ENCODE assay signal across 10 mouse cellular contexts in genomic region chr15:25715218-25715995, GRCm38 (mm10).
DNase-seq lines count a peak whose midpoint lies in the region; ATAC-seq and TF ChIP-seq lines count a peak whose summit lies in the region.
"Had no signal": no experiment of that assay in that cellular context is flagged by ENCODE, and none has a peak within 500 bp of the region (broad histone marks: within the 10 kb centered on the region; RNA-seq: fewer than 3 reads in every experiment).

No protein-coding gene starts in this region.

- no peak overlapping the region for H3K4me2 ChIP-seq in intestine, postnatal 0 days (replicated peaks; ENCODE audit: low read depth)
- no peak overlapping the region for H3K4me2 ChIP-seq in lung, embryonic 16.5 days (ENCODE audit: low read depth, low read length)
- H3K4me2 ChIP-seq: neural tube, embryonic 12.5 days had no signal

- no peaks in the 10 kb centered on the region for H3K27me3 ChIP-seq in cerebellum, adult 2 months (ENCODE audit: control insufficient read depth, insufficient read depth, low read length)
- no peaks in the 10 kb centered on the region for H3K27me3 ChIP-seq in intestine, postnatal 0 days (replicated peaks; ENCODE audit: control insufficient read depth, insufficient read depth, low read length)
- no peaks in the 10 kb centered on the region for H3K27me3 ChIP-seq in lung, embryonic 16.5 days (ENCODE audit: control insufficient read depth, insufficient read depth, low read depth, low read length)
- H3K27me3 ChIP-seq: neural tube, embryonic 12.5 days had no signal

- H3K4me3 ChIP-seq in cerebellum, adult 2 months (replicated peaks; ENCODE audit: insufficient read depth, low read depth, low read length) = no peak overlapping the region
- H3K4me3 ChIP-seq in intestine, postnatal 0 days (ENCODE audit: low read depth, low read length) = no peak overlapping the region
- H3K4me3 ChIP-seq in lung, embryonic 16.5 days (ENCODE audit: low read length) = no peak overlapping the region
- H3K4me3 ChIP-seq: gastrocnemius, adult 2 months; neural tube, embryonic 12.5 days had no signal

- peak; percentile 72 for DNase-seq in brain, embryonic 14.5 days (ENCODE audit: low read depth)
- peak; percentile 83 to 92 for DNase-seq in cerebellum, adult 2 months
- no peak for DNase-seq in gastrocnemius, postnatal 14 days
- DNase-seq in spleen, adult 18-20 months = no peak
- DNase-seq in right cerebral cortex, postnatal 14 days = no peak
- DNase-seq in frontal cortex, postnatal 14 days (ENCODE audit: low spot score in 2 of 2) = no peak
- DNase-seq: gastrocnemius, adult 2 months had no signal

- H3K4me1 ChIP-seq in cerebellum, adult 2 months (ENCODE audit: control insufficient read depth, insufficient read depth, low read length) = peaks cover 20% of the 10 kb centered on the region
- H3K4me1 ChIP-seq in intestine, postnatal 0 days (replicated peaks; ENCODE audit: control insufficient read depth, insufficient read depth, low read length) = no peaks in the 10 kb centered on the region
- H3K4me1 ChIP-seq in lung, embryonic 16.5 days (replicated peaks; ENCODE audit: control insufficient read depth, insufficient read depth, low read length) = peaks cover 16% of the 10 kb centered on the region

- TF ChIP-seq CTCF in brain, embryonic 14.5 days (IDR thresholded peaks at IDR 0.05; ENCODE audit: borderline replicate concordance, extremely low read depth, insufficient read depth, insufficient read length) = no peak
- TF ChIP-seq CTCF in cerebellum, adult 2 months (IDR thresholded peaks at IDR 0.05; ENCODE audit: borderline replicate concordance, insufficient read depth, low read depth, low read length) = no peak
- TF ChIP-seq CTCF in intestine, postnatal 0 days (IDR thresholded peaks at IDR 0.05; ENCODE audit: low read depth) = no peak

- intact Hi-C loops in gastrocnemius, postnatal 14 days (cut with DNase I; ENCODE audit: low total_unique reads) = loop anchor here (5.0 kb wide), 1 partner anchor 228 kb away; no protein-coding TSS in a partner anchor

- no peak overlapping the region for H3K27ac ChIP-seq in cerebellum, adult 2 months (ENCODE audit: insufficient read depth, low read length)
- H3K27ac ChIP-seq in intestine, postnatal 0 days (ENCODE audit: low read depth, low read length) = peak overlapping the region; percentile 28; the same call in 1 of the 2 replicates
- H3K27ac ChIP-seq in lung, embryonic 16.5 days (ENCODE audit: low read length) = no peak overlapping the region
- H3K27ac ChIP-seq: gastrocnemius, adult 2 months; neural tube, embryonic 12.5 days had no signal

- no peaks in the 10 kb centered on the region for H3K9me3 ChIP-seq in intestine, postnatal 0 days (ENCODE audit: control insufficient read depth)
- H3K9me3 ChIP-seq in lung, embryonic 16.5 days (ENCODE audit: control insufficient read depth, low read length) = no peaks in the 10 kb centered on the region
- H3K9me3 ChIP-seq: neural tube, embryonic 12.5 days had no signal

- 15% methylated on average over 10 of the region's 10 CpGs for WGBS in cerebellum, adult 2 months
- WGBS in intestine, postnatal 0 days = 60% methylated on average over 10 of the region's 10 CpGs
- WGBS in lung, embryonic 16.5 days = 43% methylated on average over 10 of the region's 10 CpGs

- peaks cover 5% of the 10 kb centered on the region; the same call in 1 of the 2 replicates for H3K36me3 ChIP-seq in intestine, postnatal 0 days (ENCODE audit: control insufficient read depth, insufficient read depth)
- peaks cover 2% of the 10 kb centered on the region; the same call in 1 of the 2 replicates for H3K36me3 ChIP-seq in lung, embryonic 16.5 days (ENCODE audit: control insufficient read depth, insufficient read depth, low read length)
- H3K36me3 ChIP-seq: neural tube, embryonic 12.5 days had no signal

- peak; percentile 71 for ATAC-seq in intestine, postnatal 0 days
- ATAC-seq in lung, embryonic 16.5 days (ENCODE audit: low read depth) = peak; percentile 44; the same call in 1 of the 2 replicates

- TF ChIP-seq POLR2A in brain, embryonic 14.5 days (IDR thresholded peaks at IDR 0.05; ENCODE audit: borderline replicate concordance, extremely low read depth, insufficient read depth, insufficient read length, poor library complexity, severe bottlenecking) = no peak
- no peak for TF ChIP-seq POLR2A in cerebellum, adult 2 months (IDR thresholded peaks at IDR 0.05; ENCODE audit: borderline replicate concordance, insufficient read depth, low read length)

- no peak overlapping the region for H3K9ac ChIP-seq in intestine, postnatal 0 days (ENCODE audit: low read depth, low read length)
- H3K9ac ChIP-seq in lung, embryonic 16.5 days (ENCODE audit: low read length) = no peak overlapping the region
- H3K9ac ChIP-seq: neural tube, embryonic 12.5 days had no signal

Comparison
In these comparisons a context has a peak if more than half of its experiments do, and no peak if none do; other contexts are left out.
1. DNase-seq: peak in brain, embryonic 14.5 days (single experiment) and cerebellum, adult 2 months (2 of 2); none in gastrocnemius, postnatal 14 days (single experiment), spleen, adult 18-20 months (0 of 2), right cerebral cortex, postnatal 14 days (single experiment) and frontal cortex, postnatal 14 days (0 of 2).